Mouse (Mus musculus): ENCODE data around the gene Ccdc62.

Gene Ccdc62

DNA sequence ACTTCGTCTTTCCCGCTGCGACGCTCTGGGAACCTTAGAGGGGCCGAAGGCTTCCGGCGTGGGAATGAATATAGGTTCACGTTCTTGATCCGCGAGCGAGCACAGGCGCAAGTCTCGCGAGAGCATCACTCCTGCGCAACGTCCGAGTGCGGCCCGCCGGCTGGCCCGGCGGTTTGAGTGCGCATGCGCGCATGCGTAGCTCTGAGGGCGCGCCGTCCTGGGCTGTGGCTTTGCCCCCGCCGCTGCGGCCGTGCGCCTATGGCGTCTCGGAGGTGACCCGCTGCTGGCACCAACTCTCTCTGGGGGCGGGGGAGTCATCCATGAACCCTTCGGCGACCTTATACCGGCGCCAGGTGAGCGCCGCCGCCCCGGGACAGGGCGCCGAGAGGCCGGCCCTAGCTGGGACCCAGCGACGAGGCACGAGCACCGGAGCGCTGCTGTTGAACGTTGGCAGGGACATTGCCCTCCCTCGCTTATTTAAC, at the start of gene Ccdc62:
Ccdc62 (plus strand) TSS at position 172 of the 482 bp plus-strand sequence.
- DNase-seq, result peak; percentile 97

DNA sequence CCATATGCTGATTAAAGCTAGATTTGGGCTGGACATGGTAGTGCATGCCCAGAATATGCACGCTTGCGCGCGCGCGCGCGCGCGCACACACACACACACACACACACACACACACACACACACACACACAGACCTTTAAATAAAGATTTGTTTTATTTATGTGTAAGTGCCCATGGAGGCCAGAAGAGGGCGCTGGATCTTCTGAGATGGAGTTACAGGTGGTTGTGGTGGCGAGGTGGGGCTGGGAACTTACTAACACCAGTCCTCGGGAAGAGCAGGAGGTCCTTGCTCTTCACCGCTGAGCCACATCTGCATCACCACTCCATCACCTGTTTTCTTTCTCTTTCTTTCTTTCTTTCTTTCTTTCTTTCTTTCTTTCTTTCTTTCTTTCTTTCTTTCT, 49.7 kb upstream of the Ccdc62 start:
- DNase-seq, result no peak

DNA sequence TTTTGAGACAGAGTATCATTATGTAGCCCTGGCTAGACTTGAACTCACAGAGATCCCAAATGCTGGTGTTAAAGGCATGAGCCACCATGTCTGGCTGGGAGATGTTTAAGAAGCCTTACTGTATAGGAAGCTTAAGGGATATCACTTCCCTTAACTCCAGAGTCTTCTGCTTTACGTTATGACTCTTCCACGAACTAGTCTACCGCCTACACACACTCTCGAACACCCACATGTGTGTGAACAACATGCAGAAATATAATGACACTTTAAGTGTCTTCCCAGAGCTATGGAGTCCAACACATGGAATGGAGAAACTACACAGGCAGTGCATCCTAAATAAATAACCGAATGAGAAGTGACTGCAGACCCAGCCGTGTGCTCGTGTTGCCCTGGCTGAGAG, 46.6 kb upstream of the Ccdc62 start:
- DNase-seq, result no peak

DNA sequence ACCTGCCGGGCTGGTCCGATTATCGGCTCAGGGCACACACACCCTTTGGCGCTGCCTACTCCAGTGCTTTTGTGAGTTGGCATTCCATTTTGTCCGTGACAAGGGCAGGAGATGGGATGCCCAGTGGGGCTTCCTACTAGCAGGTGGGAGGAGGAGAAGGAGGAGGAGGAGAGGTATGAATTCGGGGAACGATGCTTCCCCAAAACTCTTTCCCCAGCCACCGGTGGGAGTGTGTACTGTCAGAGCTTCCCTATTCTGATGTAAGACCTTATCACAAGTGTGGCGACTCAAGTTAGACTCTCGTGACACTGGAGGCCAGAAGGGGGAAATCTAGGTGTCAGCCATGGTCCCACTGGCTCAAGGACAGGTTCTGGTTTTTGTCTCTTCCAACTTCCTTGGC, 46.1 kb upstream of the Ccdc62 start:
- DNase-seq, result no peak

DNA sequence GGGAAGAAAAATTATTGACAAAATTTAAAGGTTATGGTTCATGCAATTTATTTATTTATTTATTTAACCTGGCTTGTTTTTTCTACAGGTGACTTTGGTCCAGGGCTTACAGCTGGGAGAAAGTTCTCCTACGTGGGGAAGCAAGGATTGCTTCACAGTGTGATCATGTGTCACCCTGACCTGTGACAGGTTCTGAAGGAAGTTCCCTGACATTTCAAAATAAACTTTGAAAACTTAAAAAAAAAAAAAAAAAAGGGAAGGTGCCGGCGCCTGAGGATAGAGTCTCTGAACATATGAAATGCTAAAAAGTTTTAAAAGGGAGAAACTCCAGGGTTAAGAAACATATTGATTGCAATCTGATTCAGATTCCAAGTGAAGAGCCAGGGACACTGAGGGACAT, 44.1 kb upstream of the Ccdc62 start:
- DNase-seq, result no peak

DNA sequence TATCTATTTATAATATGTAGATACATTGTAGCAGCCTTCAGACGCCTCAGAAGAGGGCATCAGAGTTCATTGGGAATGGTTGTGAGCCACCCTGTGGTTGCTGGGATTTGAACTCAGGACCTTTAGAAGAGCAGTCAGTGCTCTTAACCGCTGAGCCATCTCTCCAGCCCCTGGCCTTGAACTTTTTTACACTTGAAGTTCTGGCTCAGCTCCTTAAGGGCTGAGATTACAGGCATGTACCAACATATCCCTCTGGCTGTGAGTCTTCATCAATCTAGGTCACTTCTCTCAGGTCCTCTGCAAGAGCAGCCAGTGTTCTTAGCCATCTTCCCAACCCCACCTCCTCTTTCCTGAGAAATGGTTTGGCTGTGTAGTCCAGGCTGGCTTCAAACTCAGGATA, 40.2 kb upstream of the Ccdc62 start:
- no peak for DNase-seq

DNA sequence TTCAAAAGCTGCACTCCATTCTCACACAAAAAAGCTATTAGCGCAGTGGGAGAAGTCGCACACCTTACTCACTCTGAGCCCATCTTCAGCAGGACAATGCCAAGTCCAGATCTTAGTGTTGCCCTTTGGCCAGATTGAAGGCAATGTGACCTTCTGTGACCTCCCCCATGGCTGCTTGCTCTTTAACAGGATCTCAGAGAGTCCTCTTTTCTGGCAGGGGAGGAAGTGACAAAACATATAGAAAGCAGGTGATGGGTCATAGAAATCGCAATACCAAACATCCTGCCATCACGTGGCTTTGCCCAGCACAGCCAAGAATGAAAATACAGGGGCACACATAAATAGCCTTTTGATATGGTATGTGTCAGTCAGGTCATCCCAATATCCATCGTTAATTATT, 39.5 kb upstream of the Ccdc62 start:
- no peak for DNase-seq

DNA sequence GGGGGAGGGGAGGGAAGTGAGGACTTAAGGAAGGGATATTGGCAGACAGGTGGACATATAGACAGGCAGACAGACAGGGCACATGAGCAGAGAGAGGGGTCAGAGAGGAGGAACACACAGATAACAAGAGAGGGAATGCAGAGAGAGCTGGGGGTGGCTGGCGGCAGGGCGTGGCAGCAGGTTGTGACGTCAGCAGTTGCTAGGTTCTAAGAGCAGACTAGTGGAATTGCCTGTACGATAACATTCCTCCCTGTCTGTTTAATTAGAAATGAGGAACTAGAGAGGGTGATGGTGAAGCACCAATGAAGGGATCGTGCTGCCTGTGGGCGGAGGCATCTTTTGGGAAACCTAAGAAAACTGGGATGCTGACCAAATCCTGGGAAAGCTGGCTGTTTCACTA, 38.8 kb upstream of the Ccdc62 start:
- DNase-seq, result peak; percentile 35

DNA sequence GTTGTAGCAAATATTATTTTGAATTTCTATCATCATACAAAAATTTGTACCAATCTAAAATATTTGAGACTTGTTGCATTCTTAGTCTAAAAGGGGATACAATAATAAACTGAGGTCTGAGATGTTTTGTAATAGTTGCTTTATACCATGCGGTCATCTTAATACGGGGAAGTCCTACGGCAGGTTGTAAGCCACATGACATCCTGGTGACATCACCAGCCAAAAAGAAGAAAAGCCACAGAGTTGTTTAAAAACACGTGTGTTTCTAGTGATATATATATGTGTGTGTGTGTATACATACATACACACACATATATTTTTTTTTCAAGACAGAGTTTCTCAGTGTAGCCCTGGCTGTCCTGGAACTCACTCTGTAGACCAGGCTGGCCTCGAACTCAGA, 37.0 kb upstream of the Ccdc62 start:
- DNase-seq, result no peak

DNA sequence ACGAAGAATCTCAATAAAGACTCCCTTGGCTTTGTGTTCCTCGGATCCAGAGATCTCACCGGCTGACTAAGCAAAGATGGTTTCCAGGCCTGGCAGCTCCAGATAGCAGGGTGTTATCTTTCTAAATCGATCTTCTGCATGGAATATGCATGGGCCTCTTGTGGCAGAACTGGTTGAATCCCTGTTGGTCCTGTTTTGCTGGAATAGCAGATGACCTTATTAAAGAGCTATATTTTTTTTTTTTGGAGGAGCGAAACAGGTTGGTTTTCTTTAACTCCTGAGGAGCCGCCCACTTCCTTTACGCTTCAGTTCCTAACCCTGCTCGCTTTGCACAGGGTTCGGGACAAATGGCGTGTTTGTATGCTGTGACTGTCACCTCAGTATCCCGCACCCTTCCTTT, 34.1 kb upstream of the Ccdc62 start:
- DNase-seq, result no peak

DNA sequence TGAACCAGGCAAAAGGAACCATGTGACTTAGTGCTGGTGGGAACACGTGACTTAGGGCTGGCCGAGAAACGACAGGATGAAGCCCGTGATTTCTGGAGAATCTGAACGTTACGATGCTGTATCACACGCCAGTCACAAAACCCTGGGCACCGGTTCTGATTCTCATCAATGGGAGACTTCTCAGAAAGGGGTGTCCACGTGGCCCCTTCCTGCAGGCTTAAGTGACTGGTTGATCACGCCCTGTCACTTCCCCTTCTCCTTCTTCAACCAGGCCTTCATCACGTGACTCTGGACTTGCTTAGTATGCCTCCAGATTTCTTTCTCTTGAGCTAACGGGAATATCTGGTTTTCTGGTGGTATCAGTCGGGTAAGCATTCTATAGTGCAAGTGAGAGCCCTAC, 33.1 kb upstream of the Ccdc62 start:
- DNase-seq, result no peak

DNA sequence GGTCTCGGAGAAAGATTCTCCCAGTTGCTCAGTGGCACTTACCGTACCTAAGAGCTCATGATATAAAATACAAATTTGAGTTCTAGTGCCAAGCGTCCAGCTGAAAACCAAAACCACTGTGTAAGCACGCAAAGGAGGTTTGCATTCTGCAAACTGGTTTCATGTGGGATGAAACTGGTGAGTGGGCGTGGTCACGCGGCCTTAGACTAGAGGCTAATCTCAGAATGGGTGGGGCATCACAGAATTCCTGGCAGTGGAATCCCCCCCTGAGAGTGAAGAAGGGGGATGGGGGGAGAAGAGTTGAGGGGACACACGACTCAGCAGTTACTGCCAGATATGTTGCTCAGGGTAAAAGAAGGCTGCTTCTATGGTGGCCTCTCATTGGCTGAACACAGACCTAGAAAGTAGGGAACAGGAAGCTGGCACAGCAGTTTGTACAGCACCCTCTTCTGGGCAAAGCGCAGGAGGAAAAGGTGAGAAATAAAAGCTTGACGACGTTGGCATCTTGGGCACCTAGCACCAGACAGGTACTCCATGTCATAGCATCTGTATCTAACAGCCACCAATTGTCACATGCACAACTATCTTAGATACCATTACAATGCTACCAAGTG, 26.3 kb upstream of the Ccdc62 start:
- DNase-seq, result no peak

DNA sequence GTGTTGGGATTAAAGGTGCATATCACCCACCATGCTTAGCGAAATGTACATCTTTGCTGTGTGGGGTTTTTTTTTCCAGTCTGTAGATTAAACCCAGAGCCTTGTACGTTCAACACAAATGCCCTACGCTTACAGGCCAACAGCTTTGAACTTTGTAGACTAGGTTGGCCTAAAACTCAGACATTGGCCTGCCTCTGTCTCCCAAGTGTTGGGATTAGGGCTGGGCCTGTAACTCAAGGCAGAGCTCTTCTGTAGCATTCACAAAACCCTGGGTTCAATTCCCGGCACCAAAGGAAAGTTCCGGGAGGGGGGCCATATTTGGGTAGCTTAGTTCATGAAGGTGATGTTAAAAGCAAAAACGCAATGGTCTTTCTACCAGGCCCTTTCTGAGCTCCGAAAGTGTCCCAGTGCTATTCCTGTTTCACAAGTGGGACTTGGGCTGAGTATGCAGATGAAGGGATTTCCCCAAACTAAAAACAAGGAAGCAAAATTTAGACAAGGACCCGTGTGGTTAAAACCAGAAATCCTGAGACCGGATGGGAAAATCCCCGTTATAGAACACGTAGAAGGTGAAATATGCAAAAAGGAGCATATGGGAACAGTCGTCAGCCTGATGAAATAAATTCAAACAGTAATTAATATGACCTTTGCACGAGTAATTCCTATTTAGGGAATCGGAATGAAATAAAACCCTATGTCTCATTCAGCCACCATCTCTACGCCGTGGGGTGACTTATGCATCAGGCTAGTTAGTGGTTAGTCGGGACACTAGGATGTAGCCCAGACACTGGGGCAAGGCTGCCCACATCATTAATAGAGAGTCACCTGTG, 24.1 kb upstream of the Ccdc62 start:
- no peak for DNase-seq

DNA sequence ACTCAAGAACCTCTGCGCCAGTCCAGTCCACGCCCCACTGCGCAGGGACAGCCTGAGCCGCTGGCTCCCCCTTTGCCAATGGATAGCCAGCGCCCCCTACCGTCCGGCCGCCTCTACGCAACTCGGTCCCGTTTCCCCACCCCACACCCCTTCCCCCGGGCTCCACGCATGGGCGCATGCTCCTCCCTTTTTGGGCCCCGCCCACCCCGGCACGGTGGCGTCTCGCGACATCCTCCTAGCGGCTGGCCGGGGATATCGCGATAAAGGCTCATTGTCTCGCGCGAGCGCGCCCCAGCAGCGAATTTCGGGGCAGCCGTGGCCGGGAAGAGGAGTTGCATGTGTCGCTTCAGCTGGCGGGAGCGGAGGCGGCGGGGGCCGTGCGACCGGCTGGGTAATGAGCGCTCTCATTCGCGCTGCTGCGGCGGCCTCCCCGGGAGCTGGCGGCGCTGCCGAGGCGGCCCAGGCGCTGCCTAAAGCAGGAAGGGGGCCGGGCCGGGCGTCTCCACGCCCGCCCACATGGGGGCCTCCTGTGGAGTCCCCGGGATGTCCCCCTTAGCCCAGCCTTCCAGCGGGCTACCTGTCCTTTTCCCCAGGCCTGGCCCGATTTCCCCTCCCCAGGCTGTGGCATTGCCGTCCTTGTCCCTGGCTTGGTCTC, 23.4 kb upstream of the Ccdc62 start, which contains the start of gene Denr:
Denr (plus strand) TSS at position 200 of the 655 bp plus-strand sequence.
- DNase-seq, result peak; percentile 99

DNA sequence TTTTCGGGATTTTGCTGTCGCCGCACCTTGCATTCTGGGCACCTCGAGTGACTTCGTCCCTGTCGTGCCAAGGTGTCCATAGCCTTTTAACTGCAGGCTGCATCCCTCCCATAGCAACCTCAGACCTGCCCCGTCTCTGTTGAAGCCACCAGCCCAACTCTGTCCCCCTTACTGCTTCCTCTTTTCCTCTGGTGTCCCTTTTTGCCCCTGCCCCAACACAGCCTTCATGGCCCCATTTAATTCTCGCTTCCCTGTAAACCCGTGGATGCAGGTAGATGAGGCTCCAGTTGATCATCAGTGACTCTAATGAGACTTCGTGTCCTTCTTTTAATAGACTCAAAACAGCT, 22.9 kb upstream of the Ccdc62 start:
- no peak for DNase-seq

DNA sequence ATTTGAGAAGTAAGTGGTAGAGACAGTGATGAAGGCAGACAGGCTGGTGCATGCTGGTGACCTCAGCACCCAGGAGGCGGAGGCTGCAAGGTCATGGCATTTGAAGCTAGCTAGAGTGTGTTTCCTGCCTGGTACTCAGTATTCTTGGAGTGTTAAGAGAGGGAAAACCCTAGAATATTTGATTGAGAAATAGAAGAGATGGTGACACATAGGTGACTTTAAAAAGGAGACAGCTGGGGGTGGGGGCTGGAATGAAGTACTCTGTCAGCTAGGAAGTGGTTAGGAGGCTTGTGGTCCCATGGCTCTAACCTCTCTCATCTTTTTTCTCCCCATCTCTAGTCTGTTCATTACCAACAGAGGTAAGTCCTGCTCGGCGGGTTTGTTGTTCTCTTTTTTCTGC, 15.6 kb upstream of the Ccdc62 start:
- DNase-seq, result no peak

DNA sequence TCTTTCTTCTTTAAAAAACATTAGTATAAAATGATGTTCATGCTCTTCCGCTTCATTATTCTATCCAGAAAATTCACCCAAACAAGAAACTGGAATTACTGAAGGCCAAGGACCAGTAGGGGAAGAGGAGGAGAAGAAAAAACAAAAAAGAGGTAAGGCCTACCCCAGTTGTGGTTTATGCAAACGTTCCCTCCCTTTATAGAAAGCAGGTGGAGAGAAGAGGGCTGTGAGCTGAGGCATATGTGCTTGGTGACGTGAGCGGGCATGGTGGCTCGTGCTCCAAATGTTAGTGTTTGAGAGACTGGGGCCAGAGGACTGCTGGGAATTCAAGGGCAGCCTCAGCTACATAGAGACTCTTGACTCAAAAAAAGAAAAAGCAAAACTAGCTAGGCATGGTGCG, 8.4 kb upstream of the Ccdc62 start:
- DNase-seq, result no peak

DNA sequence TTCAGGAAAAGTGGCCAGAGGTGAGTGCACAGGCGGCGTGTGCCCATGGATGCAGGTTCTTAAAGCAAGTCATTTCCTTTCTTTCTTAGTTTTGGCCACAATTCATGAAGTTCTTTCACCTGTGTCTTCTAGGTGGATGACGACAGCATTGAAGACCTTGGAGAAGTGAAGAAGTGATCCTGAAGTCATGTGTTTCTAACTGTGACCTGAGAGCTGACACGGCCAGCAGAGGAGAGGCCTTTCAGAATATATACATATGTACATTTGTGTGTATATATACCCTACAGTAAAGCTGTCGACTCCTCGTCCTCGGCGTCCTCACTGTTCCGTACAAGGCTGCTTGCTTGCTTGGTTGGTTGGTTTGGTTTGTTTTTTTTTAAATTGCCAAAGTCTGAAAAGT, 3.4 kb upstream of the Ccdc62 start, which contains the start of gene Gm43518:
Gm43518 (plus strand) TSS at position 301 of the 400 bp plus-strand sequence.
- no peak for DNase-seq

DNA sequence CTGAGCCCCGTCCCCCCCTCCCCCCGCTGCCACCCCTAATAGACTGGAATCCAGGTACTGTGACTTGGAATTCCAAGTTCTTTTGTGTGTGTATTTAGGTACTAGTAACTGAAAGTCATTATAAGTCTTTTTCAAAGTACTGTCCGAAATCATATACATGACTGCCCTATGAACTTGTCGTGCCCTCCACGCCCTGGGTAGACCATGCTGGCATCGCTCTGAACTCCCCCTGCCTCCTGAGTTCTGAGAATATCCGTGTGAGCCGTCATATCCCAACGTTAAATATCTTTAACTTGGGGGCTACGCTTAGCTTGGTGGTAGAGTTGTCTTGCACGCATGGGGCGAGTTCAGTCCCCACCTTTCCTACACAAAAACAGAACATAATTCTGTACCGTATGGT, 652 bp downstream of the Ccdc62 start:
- DNase-seq, result no peak

DNA sequence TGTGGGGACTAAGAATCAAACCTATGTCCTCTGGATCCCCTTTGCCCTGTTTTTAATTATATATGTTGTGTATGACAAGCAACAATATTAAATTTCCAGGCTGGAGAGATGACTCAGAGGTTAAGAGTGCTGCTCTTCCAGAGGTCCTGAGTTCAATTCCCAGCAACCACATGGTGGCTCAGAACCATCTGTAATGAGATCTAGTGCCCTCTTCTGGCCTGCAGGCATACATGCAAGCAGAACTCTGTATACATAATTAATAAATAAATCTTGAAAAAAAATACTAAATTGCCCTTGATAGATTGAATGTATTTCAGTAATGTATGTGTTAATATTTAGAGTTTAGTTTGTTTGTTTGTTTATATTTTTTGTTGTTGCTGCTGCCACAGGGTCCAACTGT, 2.4 kb downstream of the Ccdc62 start:
- DNase-seq, result no peak

DNA sequence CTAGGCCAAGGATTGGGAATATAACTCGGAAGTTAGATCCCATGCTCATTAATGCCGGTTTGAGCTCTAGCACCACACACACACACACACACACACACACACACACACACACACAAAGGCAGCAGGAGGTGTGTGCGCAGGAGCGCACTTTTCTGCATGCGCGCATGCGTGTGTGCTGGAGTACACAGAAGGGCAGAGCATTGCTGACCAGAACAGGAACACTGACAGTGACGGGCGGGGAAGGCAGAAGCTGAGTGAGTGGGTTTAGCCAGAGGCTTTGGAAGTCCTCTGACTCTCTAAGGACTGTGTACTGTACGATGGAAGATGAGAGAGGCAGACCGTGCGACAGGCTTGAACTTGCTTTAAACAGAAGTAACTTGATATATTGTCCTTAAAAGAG, 3.1 kb downstream of the Ccdc62 start:
- no peak for DNase-seq

DNA sequence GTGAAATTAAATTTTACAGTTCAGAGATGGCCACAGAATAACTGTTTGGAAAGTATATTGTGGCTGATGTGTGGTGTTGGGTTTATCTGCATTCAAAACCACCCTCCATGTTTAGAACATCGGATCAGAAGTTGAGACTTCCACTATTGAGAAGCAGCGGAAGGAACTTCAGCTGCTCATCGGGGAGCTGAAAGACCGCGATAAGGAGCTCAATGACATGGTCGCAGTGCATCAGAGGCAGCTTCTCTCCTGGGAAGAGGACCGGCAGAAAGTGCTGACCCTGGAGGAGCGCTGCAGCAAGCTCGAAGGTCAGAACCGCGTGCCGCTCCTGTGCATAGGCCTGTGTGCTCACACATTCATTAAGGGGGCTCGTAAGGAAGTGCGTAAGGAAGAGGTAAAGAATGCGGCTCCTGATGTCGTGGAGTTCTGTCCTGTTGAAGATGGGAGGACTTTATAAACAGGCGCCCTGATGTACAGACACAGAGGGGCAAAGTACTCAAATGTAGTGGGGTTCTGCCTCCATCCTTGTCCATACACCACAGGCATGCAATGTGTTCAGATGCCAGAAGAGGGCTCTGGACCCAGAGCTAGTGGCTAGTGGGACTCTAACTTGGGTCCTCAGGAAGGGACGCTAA, 3.6 kb downstream of the Ccdc62 start:
- peak; percentile 18 for DNase-seq

DNA sequence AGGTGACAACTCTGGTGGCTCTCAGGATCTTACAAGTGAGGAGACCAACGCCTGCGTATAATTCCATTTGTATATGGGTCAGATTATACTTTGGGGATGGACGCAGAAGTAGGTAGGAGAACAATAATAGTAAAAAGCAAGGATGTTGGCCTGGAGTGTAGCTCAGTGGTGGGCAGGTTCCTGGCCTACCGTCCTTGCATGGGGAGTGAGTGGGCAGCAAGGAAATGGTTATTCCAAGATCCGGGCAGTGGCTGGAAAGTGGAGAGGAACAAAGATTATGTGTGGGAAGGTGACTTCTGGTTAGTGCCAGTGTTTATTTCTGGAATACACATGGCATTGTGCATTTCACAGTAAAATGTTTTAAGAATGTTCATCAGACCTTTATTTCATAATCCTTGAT, 5.5 kb downstream of the Ccdc62 start:
- no peak for DNase-seq

DNA sequence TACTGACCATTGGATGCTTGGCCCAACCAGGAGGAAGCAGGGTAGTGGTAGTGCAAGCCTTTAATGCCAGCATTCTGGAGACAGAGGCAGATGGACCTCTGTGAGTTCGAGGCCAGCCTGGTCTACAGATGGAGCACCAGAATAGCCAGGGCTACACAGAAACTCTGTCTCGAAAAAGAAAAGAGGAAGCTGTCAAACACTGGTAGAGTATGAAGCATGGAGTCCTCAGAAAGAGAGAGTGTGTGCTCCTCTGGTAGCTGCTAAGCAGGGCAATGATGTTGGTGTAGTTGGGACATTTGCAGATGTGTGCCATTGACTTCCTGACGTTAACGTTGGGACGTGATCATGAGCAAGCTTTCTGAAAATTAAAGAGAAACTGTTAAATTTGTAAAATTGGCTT, 8.0 kb downstream of the Ccdc62 start:
- DNase-seq, result no peak
